Mouse (Mus musculus) cerebral cortex, adult 2 months (tissue): ENCODE data around the gene Atxn2.

Source experiments
- WGBS: fragments of 180-500 bp; shearing (Covaris S2); methylation state at CpG from one replicate; pipeline ENCODE4 v1.1.7; 2018; 5-methylcytosine and 5-hydroxymethylcytosine counted together

The Atxn2 gene

DNA sequence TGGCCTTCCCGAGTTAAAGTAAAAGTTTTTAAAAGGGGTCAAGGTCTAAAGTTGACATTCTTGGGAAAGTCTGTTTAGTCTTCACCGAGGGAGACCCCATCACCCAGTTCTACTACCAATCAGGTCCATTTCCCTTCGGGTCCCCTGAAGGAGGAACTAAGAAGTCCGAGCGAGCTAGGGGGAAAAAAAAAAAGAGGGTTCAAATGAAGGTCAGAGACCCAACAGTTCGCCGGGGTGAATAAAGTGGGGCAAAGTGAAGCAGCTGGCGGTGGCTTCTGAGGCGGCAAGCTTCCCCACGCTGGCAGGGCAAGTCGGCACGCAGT lies 325 bp upstream of the Atxn2 start:
- WGBS, result 1% methylated on average over 12 of the region's 12 CpGs

DNA sequence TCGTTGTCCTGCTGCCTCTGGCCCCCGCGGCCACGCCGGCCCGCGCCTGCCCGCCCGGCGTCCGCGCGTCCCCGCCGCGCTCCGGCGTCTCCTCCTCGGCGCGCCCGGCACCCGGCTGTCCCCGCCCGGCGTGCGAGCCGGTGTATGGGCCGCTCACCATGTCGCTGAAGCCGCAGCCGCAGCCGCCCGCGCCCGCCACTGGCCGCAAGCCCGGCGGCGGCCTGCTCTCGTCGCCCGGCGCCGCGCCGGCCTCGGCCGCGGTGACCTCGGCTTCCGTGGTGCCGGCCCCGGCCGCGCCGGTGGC lies 743 bp downstream of the Atxn2 start:
- WGBS, result under 1% methylated on average over 56 of the region's 57 CpGs

GRCm38 (mm10) chr5:121712232-121712933 lies 1.2 kb downstream of the Atxn2 start:
- under 1% methylated on average over 65 of the region's 66 CpGs for WGBS

DNA sequence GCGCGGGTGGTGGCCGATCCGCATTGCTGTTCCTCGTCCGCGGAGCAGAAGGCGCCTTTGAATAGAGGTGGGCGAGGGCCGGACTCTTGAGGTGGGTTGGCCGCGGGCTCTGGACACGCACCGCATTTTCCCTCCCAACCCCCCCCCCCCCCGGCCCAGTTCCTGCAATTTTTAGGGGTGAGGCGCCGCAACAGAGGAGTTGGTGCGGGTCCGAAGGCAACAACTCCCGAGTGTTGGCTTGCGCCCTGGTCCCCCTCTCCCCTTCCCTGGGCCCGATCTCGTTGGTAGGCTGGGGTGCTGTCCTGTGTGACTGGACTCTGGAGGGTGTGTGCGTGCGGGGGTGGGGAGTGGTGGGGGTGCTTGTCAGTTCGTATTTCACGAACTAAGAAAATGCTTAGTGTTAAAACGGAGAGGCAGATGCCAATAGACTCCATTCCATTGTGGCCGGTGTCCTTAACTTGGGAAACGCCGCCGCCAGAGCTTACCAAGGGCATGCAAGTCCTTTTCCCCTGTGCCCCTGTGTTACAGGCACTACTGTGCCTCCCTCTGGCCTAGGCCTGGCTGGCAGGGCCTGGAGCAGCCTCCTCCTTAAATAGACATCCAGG lies 1.9 kb downstream of the Atxn2 start:
- 1% methylated on average over 32 of the region's 32 CpGs for WGBS

GRCm38 (mm10) chr5:121714331-121714730 lies 3.2 kb downstream of the Atxn2 start:
- WGBS, result 79% methylated on average over 1 of the region's 1 CpGs

- WGBS, result 68% methylated on average over 6 of the region's 6 CpGs
These were observed 3.8 kb downstream of the Atxn2 start for GRCm38 (mm10) chr5:121714928-121715327.

- 87% methylated on average over 5 of the region's 5 CpGs for WGBS
These were observed 7.3 kb downstream of the Atxn2 start for GRCm38 (mm10) chr5:121718462-121718861.

DNA sequence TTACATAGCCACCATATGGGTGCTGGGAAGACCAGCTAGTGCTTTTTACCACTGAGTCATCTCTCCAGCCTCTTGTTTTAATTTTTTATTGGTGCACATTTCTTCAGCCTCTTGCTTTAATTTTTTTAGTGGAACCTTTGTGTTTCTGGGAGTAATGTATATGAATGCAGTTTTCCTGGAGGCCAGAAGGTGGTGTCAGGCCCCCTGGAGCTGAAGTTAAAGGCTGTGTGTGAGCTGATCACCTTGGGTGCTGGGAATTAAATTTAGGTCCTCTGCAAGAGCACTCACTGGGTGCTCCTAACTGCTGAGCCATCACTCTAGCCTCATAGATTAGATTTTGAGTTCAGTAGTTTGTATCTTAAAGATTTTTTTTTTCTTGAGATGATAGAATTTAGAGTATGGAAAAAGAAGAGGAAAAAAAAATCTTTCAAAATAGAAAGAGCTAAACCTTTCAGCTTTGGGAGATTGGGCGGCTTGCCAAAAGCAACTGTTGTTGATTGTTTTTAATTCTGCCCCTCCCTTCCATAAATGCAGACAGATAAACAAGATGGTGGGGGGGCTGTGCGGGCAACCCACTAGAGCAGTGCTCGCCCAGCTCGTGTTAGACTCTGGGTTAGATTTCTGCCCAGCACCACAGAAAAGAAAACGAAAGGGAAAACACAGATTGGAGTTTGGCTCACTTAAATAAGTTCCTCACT lies 9.9 kb downstream of the Atxn2 start:
- 56% methylated on average over 5 of the region's 5 CpGs for WGBS

DNA sequence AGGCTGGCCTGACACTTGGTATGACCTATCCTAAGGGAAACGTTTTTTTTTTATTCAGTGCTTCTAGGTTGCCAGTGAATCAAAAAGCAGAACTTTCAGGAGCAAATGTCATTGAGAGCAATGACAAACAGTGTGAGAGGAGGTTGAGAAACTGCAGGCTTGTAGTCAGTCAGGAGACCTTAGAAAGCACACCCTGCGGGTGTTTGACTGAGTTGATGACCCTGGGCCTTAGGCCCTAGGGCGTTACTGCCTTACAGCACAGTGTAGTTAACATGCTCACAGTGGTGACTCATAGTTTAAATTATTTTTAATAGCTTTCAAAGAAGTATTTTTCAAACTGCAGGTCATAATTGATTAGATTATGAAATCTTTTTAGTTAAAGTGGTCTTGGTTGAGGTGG lies 10.7 kb downstream of the Atxn2 start:
- WGBS, result 63% methylated on average over 3 of the region's 3 CpGs

GRCm38 (mm10) chr5:121724678-121725077 lies 13.5 kb downstream of the Atxn2 start:
- WGBS, result 73% methylated on average over 1 of the region's 1 CpGs

GRCm38 (mm10) chr5:121730057-121730456 lies 18.9 kb downstream of the Atxn2 start:
- WGBS, result 89% methylated on average over 2 of the region's 2 CpGs

GRCm38 (mm10) chr5:121736641-121737040 lies 25.5 kb downstream of the Atxn2 start:
- 59% methylated on average over 3 of the region's 3 CpGs for WGBS

DNA sequence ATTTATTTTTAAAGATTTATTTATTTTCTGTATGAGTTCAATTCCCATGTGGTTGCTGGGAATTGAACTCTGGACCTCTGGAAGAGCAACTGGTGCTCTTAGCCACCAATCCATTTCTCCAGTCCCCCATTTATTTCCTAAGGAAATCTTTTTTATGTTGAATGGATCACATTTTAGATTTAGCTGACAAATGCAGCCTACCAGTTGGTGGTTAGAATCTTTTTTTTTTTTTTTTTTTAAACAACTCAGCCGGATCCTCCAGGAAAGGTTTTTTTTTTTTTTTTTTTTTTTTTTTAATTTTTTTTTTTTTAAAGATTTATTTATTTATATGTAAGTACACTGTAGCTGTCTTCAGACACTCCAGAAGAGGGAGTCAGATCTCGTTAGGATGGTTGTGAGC lies 27.0 kb downstream of the Atxn2 start:
- 61% methylated on average over 2 of the region's 2 CpGs for WGBS

DNA sequence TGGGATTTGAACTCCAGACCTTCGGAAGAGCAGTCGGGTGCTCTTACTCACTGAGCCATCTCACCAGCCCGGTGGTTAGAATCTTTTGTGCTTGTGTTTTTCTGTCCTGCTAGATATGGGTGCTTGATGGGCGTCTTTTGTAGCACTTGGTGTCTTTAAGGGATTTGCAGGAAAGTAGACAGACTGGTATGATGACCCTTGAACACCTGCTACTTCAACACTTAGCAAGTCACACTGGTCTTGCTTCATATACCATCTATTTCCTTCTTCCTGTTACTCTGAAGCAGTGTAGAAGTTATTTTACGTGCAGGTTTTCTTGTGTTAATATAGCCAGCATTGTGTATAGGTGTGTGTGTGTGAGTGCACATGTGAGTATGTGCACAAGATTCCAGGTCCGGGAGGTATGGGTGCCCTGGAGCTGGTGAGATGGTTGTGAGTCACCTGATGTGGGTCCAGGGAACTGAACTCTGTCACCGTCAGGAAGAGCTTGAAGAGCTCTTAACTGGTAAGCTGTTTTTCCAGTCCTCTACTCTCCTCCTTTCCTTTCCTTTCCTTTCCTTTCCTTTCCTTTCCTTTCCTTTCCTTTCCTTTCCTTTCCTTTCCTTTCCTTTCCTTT lies 27.5 kb downstream of the Atxn2 start:
- WGBS, result 89% methylated on average over 7 of the region's 7 CpGs

DNA sequence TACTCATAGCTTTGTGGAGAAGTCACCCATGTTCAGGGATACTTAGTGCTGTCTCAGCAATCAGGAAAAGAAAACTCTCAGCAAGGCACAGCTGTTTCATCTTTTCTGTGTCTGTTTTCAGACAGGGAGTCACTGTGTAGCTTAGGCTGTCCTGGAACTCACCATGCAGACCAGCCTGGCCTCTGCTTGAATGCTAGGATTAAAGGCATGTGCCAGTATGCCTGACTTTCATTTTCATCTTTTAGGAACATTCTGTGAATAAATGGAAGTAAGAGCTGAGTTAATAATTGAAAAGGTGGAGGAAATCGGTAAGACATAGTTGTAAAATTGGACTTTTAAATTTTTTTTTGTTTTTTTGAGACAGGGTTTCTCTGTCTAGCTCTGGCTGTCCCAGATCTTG lies 29.4 kb downstream of the Atxn2 start:
- WGBS, result 96% methylated on average over 1 of the region's 1 CpGs

GRCm38 (mm10) chr5:121742915-121743314 lies 31.8 kb downstream of the Atxn2 start:
- WGBS, result 77% methylated on average over 2 of the region's 2 CpGs

DNA sequence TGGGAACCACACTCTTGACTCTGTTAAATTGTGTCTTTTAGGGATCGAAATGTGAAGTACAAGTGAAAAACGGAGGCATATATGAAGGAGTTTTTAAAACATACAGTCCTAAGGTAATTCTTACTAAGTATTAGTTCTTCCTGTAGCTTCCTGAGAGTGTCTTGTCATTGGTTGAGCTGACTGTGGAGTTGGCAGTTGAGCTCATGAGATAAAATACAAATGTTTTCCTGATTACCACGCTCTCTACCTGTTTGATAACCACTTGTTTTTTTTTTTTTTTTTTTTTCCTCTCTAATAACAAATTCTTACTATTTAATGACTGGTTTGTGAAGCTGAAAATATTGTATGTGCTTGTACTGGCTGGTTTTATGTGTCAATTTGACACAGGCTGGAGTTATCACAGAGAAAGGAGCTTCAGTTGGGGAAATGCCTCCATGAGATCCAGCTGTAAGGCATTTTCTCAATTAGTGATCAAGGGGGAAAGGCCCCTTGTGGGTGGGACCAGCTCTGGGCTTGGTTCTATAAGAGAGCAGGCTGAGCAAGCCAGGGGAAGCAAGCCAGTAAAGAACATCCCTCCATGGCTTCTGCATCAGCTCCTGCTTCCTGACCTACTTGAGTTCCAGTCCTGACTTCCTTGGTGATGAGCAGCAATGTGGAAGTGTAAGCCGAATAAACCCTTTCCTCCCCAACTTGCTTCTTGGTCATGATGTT lies 36.9 kb downstream of the Atxn2 start:
- 96% methylated on average over 4 of the region's 4 CpGs for WGBS

DNA sequence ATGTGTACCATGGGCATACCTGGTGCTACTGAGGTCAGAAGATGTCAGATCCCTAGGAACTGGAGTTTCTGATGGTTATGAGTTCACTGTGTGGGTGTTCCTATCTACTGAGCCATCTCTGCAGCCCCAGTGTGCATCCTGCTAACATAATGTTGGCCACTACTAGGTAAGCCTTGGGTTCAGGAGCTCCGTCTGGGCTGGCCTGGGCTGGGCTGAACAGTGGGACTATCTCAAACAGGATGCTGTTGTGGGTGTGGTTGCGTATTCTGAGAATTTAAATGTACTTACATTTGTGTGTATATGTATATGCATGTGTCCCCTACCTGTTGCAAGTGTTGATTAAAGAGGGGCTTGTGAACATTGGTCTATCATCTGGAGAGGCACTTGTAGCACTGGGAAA lies 38.5 kb downstream of the Atxn2 start:
- WGBS, result 93% methylated on average over 2 of the region's 2 CpGs

DNA sequence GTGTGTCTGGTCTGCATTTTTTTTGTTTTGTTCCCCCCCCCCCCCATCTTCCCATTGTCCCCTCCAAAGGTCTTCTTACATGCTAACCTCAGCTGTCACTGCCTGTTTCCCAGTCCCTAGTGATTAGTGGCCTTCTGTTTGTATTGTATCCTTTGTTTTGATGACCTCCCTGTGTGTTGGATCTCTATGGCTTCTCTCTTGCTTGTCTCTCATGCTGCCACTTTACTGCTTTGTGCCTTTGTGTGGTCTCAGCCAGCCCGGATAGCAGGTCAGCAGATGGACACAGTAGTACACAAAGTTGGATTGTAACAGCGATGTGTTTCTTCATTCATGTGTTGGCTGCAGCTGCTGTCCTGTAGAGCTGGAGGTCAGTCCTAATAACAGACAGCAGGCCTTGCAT lies 46.8 kb downstream of the Atxn2 start:
- 36% methylated on average over 2 of the region's 2 CpGs for WGBS

- 62% methylated on average over 4 of the region's 4 CpGs for WGBS
These were observed 47.2 kb downstream of the Atxn2 start for GRCm38 (mm10) chr5:121758341-121758740.

DNA sequence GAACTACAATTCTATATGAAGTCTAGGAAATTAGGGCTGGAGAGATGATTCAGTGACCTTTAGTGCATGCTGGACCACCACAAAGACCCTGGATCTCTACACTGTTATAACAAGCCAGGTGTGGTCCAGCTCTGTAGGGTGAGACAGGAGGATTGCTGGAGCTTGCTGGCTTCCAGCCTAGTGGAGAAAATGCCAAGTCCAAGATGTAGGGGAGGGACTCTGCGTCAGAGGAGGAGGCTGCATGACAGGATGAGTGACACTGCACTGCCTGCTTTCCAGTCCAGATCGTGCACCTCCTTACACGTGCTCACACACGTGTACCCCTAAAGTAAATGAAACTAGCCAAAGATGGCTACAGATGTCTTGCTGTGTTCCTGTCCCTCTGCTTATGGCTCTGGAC lies 48.8 kb downstream of the Atxn2 start:
- 66% methylated on average over 4 of the region's 4 CpGs for WGBS

DNA sequence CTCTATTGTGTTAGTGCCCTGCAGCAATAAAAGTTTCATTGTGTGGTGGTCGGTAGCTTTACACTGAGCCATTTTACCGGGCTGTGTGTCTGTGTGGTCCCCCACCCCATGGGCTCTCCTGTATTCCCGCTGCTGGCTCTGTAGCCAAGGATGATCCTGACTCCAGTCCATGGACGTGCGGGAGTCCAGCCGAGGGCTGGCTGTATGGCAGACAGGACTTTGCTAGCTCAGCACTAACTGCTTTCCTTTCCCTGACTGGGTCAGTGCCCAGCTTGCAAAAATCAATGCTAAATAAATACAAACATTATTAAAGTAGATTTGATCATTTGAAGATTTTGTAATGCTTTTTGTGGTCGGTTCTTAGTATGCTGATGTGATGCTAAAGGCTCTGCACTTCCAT lies 50.3 kb downstream of the Atxn2 start:
- 54% methylated on average over 7 of the region's 7 CpGs for WGBS
